Mouse (Mus musculus) E14TG2a.4 (cell line): ENCODE data around the gene Ivd.
A peak's percentile ranks its signal among the peaks of the same experiment; 100 is the strongest.

Source experiments
- H3K27me3 ChIP-seq: 2 replicates; pipeline ENCODE4 v1.6.1; 2014; ENCODE audit warnings: low read length, control low read depth; ENCODE audit not compliant: insufficient read depth
- H3K36me3 ChIP-seq: 2 replicates; pipeline ENCODE4 v1.6.1; 2014; ENCODE audit warnings: low read length, control low read depth; ENCODE audit not compliant: insufficient read depth
- H3K4me1 ChIP-seq: replicated peaks from 2 replicates; pipeline ENCODE4 v1.6.1; 2014; ENCODE audit warnings: low read depth, low read length, control low read depth
- H3K4me3 ChIP-seq: replicated peaks from 2 replicates; pipeline ENCODE4 v1.5.1; 2014; ENCODE audit warnings: mild to moderate bottlenecking, low read length
- H3K9me3 ChIP-seq: 2 replicates; pipeline ENCODE4 v1.6.1; 2014; ENCODE audit warnings: low read length, control low read depth
- CTCF ChIP-seq: conservative IDR thresholded peaks from 2 replicates; pipeline ENCODE4 v1.5.1; 2014; ENCODE audit warnings: low read length
- NANOG ChIP-seq: IDR thresholded peaks from 2 replicates; pipeline ENCODE4 v1.6.1; 2014; ENCODE audit warnings: borderline replicate concordance, low read length, mixed read lengths
- POU5F1 ChIP-seq: IDR thresholded peaks from 2 replicates; pipeline ENCODE4 v1.6.1; 2014; ENCODE audit warnings: low read length, borderline replicate concordance

Gene Ivd

DNA sequence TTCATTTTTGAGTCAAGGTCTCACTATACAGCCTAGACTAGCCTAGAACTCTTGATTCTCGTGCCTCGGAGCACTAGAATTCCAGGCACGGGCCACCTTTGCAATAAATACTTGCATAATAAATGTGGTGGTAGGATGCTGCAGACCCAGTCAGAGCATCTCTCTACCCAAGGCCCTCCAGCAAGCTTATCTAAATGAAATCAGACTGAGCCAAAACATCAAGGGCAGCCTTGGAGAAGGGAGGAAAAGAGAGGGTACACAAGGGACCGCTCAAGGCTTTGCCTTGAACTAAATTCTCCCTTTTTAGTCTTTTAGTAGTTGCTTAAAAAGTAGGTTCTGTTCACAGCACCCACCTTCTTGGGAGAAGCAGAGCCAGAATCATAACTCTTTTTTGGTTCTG lies 29.4 kb downstream of the Ivd start:
- no peaks in the 10 kb centered on the region for H3K36me3 ChIP-seq
- H3K27me3 ChIP-seq, result peaks cover 86% of the 10 kb centered on the region
- no peak overlapping the region for H3K4me3 ChIP-seq
- H3K9me3 ChIP-seq, result no peaks in the 10 kb centered on the region
- peaks cover 17% of the 10 kb centered on the region for H3K4me1 ChIP-seq
- TF ChIP-seq CTCF, result no peak
- no peak for TF ChIP-seq NANOG
- no peak for TF ChIP-seq POU5F1

DNA sequence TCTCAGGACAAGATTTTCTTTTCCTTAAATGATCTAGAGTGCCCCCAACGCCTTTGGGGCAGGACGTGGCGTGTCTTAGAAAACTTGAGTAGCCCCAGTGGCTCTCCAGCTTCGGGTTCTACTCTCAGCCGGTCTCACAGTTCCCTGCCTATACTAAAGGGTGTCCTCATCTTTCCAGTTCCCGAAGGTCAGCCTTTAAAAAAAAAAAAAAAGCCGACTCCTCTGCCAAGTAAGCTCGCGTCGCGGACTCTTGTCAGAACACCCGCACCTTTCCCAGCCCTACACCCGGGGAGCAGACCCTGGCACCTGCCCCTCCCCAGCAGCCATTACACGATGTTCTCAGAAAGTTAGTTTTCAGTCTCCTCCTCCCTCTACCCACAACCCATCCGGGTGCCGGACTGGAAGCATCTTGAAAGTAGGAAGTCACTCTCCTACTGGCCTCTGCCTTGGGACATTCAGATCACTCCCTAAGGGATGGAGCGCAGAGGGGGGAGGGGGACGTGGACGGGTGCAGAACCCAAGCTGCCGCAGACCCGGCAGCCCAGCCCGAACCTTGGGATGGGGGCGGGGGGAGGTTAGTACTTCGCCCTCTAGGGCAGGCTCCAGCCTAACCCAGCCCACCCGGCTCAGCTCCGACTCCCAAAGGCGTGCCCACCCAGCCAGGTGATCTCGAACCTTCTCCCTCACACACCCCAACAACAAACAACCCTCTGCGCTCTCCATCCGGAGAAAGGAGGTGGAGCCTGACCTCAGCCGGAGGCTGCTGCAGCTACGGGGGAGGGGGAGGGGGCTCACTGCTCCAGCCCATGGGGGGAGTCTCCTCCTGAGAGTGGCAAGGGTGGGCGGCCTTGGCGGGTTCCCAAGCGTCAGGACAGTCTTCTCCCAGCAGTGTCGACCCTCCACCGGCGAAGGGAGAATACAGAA lies 34.5 kb downstream of the Ivd start:
- Histone ChIP-seq H3K4me3 (peak overlapping the region; percentile 76), H3K36me3 (no peaks in the 10 kb centered on the region), H3K4me1 (peaks cover 56% of the 10 kb centered on the region), H3K27me3 (peaks cover 95% of the 10 kb centered on the region), H3K9me3 (no peaks in the 10 kb centered on the region)
- TF ChIP-seq NANOG, result no peak
- TF ChIP-seq POU5F1, result 0 out of 2 replicates have a peak, but pooled peaks have one; percentile 4
- TF ChIP-seq CTCF, result no peak

DNA sequence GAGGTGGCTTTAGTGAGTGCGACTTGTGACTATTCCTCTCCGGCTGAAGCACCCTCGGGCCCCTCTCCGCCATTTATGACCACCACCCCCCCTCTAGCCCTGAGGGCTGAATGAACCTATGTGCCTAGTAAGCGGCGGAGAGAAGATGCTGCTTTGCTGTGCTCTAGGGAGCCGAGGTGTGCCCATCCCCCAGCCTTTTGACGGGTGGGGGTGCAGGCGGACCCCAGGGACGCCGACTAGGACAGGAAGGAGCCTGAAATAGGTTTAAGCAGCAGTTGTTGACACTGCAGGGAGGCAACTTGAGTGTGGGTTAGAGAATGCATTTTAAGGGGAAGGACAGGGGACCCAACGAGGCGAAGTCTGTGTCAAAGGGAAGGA lies 35.1 kb downstream of the Ivd start:
- Histone ChIP-seq H3K4me1 (peaks cover 56% of the 10 kb centered on the region), H3K27me3 (peaks cover 89% of the 10 kb centered on the region), H3K9me3 (no peaks in the 10 kb centered on the region), H3K36me3 (no peaks in the 10 kb centered on the region), H3K4me3 (peak overlapping the region; percentile 76)
- TF ChIP-seq CTCF (no peak), NANOG (no peak), POU5F1 (no peak)

DNA sequence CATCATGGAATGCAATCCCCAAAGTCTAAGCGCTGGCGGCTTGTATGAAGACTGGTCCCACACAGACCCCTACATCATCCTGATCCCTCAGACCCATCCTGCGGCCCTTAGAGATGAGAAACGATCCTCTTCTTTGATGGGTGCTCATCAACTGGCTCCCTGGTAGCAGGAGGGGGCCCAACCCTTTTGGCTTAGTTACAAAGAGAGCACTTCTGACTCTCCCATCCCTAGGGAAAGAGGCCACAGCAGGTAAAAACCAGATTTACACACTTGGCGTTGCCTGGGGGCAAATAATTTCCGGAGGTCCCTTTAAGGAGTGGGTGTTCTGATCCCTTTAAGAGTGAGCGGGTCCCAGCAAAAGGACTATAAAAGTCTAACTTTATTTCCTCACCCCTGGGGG lies 35.6 kb downstream of the Ivd start:
- peaks cover 56% of the 10 kb centered on the region for H3K4me1 ChIP-seq
- TF ChIP-seq NANOG, result peak; percentile 67; the same call in 1 of the 2 replicates
- no peak for TF ChIP-seq CTCF
- no peaks in the 10 kb centered on the region for H3K9me3 ChIP-seq
- peaks cover 88% of the 10 kb centered on the region for H3K27me3 ChIP-seq
- no peaks in the 10 kb centered on the region for H3K36me3 ChIP-seq
- H3K4me3 ChIP-seq, result peak overlapping the region; percentile 76

DNA sequence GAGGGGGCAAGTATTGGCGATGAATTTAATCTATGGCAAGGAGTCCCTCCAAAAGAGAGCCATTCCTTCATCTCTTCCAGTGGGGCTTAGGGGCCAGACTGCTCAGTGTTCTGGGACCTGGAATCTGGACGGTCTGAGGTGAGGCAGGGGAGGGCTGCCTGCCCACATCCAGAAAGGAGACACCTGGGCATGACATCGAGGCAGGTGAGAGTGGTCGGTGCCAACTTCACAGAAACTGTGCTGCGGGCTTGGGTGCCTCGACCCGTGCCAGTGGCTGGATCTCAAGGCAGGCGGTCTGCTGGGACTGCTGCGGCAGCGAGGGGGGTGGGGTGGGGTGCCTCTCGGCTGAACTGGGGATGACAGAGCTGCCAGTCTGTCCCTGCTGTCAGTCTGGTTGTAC lies 36.1 kb downstream of the Ivd start:
- TF ChIP-seq NANOG (no peak), CTCF (no peak), POU5F1 (no peak)
- H3K4me1 ChIP-seq, result peaks cover 58% of the 10 kb centered on the region

DNA sequence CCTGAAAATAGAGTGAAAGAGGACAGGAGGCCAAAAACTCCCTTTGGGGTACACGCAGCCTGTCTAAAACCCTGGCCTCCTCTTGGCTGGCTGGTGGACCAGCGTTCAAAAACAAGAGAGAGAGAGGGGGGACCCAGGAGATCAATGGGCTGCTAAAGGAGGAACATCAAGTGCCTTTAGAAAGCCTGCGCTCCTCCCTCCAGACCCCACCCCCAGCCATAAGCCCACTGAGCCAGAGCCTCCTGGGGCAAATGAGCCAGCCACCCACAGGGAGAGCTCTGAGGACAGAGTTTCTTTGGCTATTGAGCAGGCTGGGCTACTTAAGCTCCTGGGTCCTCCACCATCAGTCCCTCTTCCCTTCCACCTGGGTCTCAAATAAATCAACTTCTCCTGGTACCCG lies 37.0 kb downstream of the Ivd start:
- H3K9me3 ChIP-seq, result no peaks in the 10 kb centered on the region
- no peaks in the 10 kb centered on the region for H3K36me3 ChIP-seq
- peaks cover 67% of the 10 kb centered on the region for H3K4me1 ChIP-seq
- peaks cover 89% of the 10 kb centered on the region for H3K27me3 ChIP-seq
- TF ChIP-seq POU5F1 (no peak), NANOG (no peak), CTCF (no peak)
- H3K4me3 ChIP-seq, result peak overlapping the region; percentile 23; the same call in 1 of the 2 replicates

More for the DNA sequence above, 36.1 kb downstream of the Ivd start:
- Histone ChIP-seq H3K9me3 (no peaks in the 10 kb centered on the region), H3K27me3 (peaks cover 88% of the 10 kb centered on the region), H3K36me3 (no peaks in the 10 kb centered on the region), H3K4me3 (0 out of 2 replicates have a peak overlapping the region, but pooled peaks have one; percentile 76)

DNA sequence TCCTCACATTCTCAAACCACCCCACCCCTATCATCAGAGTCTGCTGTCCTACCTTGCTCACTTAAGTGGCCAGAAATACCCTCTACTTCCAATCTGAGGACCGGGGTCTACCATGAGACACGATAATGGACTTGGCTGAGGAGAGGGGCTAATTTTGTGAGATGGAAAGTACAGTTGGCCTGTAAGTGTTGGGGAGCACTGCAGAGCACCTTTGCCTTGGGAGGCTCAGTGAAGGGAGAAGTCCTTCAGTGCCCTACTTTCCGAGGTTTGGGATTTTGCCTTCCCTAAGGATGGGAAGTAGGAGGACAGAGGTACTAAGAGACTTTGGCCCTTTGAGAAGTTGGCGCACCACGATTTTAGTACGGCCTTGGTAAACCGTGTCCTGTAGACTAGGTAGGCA lies 37.6 kb downstream of the Ivd start:
- no peak for TF ChIP-seq POU5F1

DNA sequence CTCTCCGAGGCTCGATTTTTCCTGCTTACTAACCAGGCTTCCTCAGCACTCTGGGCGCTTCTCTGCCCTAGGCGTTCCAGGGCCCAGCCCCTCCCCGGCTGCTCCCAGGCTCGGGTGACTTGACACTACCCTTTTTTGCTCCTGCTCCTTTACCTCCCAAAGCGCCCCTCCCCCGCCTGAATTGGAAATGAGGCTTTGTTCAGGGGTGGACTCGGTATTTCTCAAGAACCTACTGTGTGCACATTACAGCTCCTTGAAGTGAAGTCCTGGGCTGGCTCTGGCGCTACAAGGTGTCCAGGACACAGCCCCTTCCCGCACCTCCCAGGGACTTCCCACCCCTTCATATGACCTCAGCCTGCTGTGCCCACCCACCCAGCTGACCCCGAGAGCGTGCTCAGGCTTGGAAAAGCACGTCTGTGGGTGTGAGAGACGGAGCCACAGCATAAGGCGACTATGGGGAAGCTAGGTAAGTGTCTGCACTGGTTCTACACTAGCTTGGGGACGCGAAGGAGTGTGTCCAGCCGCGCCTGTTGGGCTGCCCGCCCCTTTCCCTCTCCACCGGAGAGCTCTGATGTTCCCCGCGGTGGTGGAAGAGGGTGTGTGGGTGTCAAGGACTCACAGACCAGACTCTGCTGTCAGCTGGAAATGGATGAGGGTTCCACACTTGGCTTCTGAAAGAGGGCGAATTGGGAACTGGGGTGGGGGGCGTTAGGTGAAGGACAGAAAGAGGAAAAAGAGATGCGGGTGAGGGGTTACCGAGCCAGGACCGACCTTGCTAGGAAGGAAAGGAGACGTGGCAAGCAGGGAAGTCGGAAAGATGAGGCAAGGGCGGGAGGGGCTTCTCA lies 38.4 kb downstream of the Ivd start, which contains the start of gene Bahd1:
Gene Bahd1 (plus strand): TSS at position 397 of the 845 bp plus-strand sequence.
- Histone ChIP-seq H3K4me1 (peaks cover 73% of the 10 kb centered on the region), H3K4me3 (peak within 1 kb of the TSS; percentile 87), H3K27me3 (peaks cover 89% of the 10 kb centered on the region), H3K36me3 (no peaks in the 10 kb centered on the region), H3K9me3 (no peaks in the 10 kb centered on the region)
- TF ChIP-seq NANOG (no peak), CTCF (no peak), POU5F1 (no peak)

More for the DNA sequence above, 37.6 kb downstream of the Ivd start:
- peaks cover 73% of the 10 kb centered on the region for H3K4me1 ChIP-seq
- peak overlapping the region; percentile 23; the same call in 1 of the 2 replicates for H3K4me3 ChIP-seq
- peaks cover 89% of the 10 kb centered on the region for H3K27me3 ChIP-seq
- no peaks in the 10 kb centered on the region for H3K36me3 ChIP-seq
- no peaks in the 10 kb centered on the region for H3K9me3 ChIP-seq
